In the genomic region with DNA sequence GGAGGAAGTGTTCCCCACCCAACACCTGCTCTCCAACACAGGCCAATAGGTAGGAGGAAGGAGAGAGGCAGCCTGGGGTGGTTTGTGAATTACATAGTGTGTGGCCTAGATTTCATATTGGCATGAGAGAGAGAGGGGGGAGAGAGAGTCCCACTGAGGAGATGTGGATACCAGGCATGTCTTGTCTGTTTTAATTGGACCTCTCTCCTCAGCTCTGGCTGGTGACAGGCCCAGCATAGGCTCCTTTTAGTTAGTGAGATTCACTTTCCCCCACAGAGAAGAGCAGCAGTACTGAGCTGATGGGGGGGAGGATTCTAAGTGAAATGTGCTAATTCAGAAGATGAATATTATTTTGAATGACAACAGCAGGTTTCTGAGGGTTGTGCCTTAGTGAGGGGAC, we compare ENCODE assay signal across 20 mouse cellular contexts. TPM values are rescaled to one million over a fixed set of nuclear protein-coding genes. Genes with fewer than 3 reads are reported as not detected.
"Had no signal": no experiment of that assay in that cellular context is flagged by ENCODE, and none has a peak within 500 bp of the region (broad histone marks: within the 10 kb centered on the region; RNA-seq: fewer than 3 reads in every experiment).

No protein-coding gene starts in this region.

- H3K4me1 ChIP-seq: liver, embryonic 15.5 days; lung, embryonic 15.5 days; megakaryocyte, embryonic 14.5 days; neural tube, embryonic 12.5 days; stomach, embryonic 15.5 days had no signal

- DNase-seq: liver, postnatal 0 days; lung, adult 2 months; lung, postnatal 14 days; lung, postnatal 36 days; right cerebral cortex, postnatal 14 days; thymus, adult 2 months; thymus, postnatal 25 days; thymus, postnatal 4 days had no signal

- H3K4me3 ChIP-seq: liver, embryonic 15.5 days; lung, embryonic 15.5 days; megakaryocyte, embryonic 14.5 days; neural tube, embryonic 12.5 days; stomach, embryonic 15.5 days had no signal

- H3K9me3 ChIP-seq: liver, embryonic 15.5 days; lung, embryonic 15.5 days; stomach, embryonic 15.5 days had no signal

- H3K4me2 ChIP-seq: liver, embryonic 15.5 days; lung, embryonic 15.5 days; midbrain, embryonic 11.5 days; neural tube, embryonic 12.5 days; stomach, embryonic 15.5 days had no signal

- H3K27me3 ChIP-seq: liver, embryonic 15.5 days; lung, embryonic 15.5 days; neural tube, embryonic 12.5 days; stomach, embryonic 15.5 days had no signal

- ATAC-seq: liver, postnatal 0 days; lung, postnatal 0 days had no signal

- H3K27ac ChIP-seq: liver, embryonic 15.5 days; lung, embryonic 15.5 days; macrophage; neural tube, embryonic 12.5 days; stomach, embryonic 15.5 days; stomach, postnatal 0 days had no signal

- H3K9ac ChIP-seq: liver, embryonic 15.5 days; liver, postnatal 0 days; lung, embryonic 15.5 days; neural tube, embryonic 12.5 days; stomach, embryonic 15.5 days had no signal

- H3K36me3 ChIP-seq: liver, embryonic 15.5 days; lung, embryonic 15.5 days; neural tube, embryonic 12.5 days; stomach, embryonic 15.5 days had no signal

RNA-seq across cellular contexts. Expression of gene Amotl1, which starts 37.9 kb away (rescaled TPM):
- total RNA-seq: megakaryocyte progenitor cell, adult 5-6 weeks; monocyte, adult 5-6 weeks had no signal

RNA-seq across cellular contexts. Expression of gene Piwil4, which starts 57.8 kb away (rescaled TPM):
- total RNA-seq: megakaryocyte progenitor cell, adult 5-6 weeks; monocyte, adult 5-6 weeks; neutrophil, adult 5-6 weeks had no signal
